ENCODE assay signal across 8 mouse cellular contexts in genomic region chr9:78112770-78113537, GRCm38 (mm10). TPM values are rescaled to one million over a fixed set of nuclear protein-coding genes. Genes with fewer than 3 reads are reported as not detected.
DNase-seq lines count a peak whose midpoint lies in the region; ATAC-seq and TF ChIP-seq lines count a peak whose summit lies in the region.

No protein-coding gene starts in this region.

- peak; percentile 97 for TF ChIP-seq CTCF in bone marrow macrophage, adult 2 months (IDR thresholded peaks at IDR 0.05; ENCODE audit: low read depth, low read length)
- peak; percentile 98 for TF ChIP-seq CTCF in midbrain, postnatal 0 days (IDR thresholded peaks at IDR 0.05)

- H3K27me3 ChIP-seq in embryonic facial prominence, embryonic 15.5 days, result no peaks in the 10 kb centered on the region
- no peaks in the 10 kb centered on the region for H3K27me3 ChIP-seq in kidney, embryonic 14.5 days (ENCODE audit: control insufficient read depth, insufficient read depth, low read length)
- no peaks in the 10 kb centered on the region for H3K27me3 ChIP-seq in limb, embryonic 15.5 days
- H3K27me3 ChIP-seq in midbrain, postnatal 0 days (ENCODE audit: insufficient read depth, low read length), result no peaks in the 10 kb centered on the region

- no peaks in the 10 kb centered on the region for H3K9me3 ChIP-seq in embryonic facial prominence, embryonic 15.5 days (replicated peaks)
- no peaks in the 10 kb centered on the region for H3K9me3 ChIP-seq in kidney, embryonic 14.5 days (ENCODE audit: control insufficient read depth, low read length)
- H3K9me3 ChIP-seq in limb, embryonic 15.5 days, result no peaks in the 10 kb centered on the region
- no peaks in the 10 kb centered on the region for H3K9me3 ChIP-seq in midbrain, postnatal 0 days (ENCODE audit: low read length)

- H3K36me3 ChIP-seq in embryonic facial prominence, embryonic 15.5 days, result peaks cover 5% of the 10 kb centered on the region
- H3K36me3 ChIP-seq in kidney, embryonic 14.5 days (ENCODE audit: control insufficient read depth, insufficient read depth, low read length), result no peaks in the 10 kb centered on the region
- peaks cover 2% of the 10 kb centered on the region; the same call in 1 of the 2 replicates for H3K36me3 ChIP-seq in limb, embryonic 15.5 days
- H3K36me3 ChIP-seq in midbrain, postnatal 0 days (ENCODE audit: insufficient read depth, low read length), result no peaks in the 10 kb centered on the region

- 1% methylated on average over 47 of the region's 47 CpGs for WGBS in embryonic facial prominence, embryonic 15.5 days
- WGBS in kidney, embryonic 14.5 days, result 2% methylated on average over 47 of the region's 47 CpGs
- 2% methylated on average over 47 of the region's 47 CpGs for WGBS in limb, embryonic 15.5 days
- WGBS in midbrain, postnatal 0 days, result 1% methylated on average over 47 of the region's 47 CpGs

- peak overlapping the region; percentile 87 for H3K4me3 ChIP-seq in bone marrow macrophage, adult 2 months (ENCODE audit: insufficient read depth, low read length)
- peak overlapping the region; percentile 89 for H3K4me3 ChIP-seq in embryonic facial prominence, embryonic 15.5 days (replicated peaks)
- peak overlapping the region; percentile 65 for H3K4me3 ChIP-seq in kidney, embryonic 14.5 days (ENCODE audit: low read length)
- H3K4me3 ChIP-seq in limb, embryonic 15.5 days, result peak overlapping the region; percentile 93
- H3K4me3 ChIP-seq in midbrain, postnatal 0 days (ENCODE audit: low read depth, low read length), result peak overlapping the region; percentile 68

- peaks cover 19% of the 10 kb centered on the region for H3K4me1 ChIP-seq in bone marrow macrophage, adult 2 months (ENCODE audit: control insufficient read depth, insufficient read depth, low read length)
- peaks cover 38% of the 10 kb centered on the region for H3K4me1 ChIP-seq in embryonic facial prominence, embryonic 15.5 days
- no peaks in the 10 kb centered on the region; the same call in none of the 2 replicates for H3K4me1 ChIP-seq in kidney, embryonic 14.5 days (ENCODE audit: control insufficient read depth, insufficient read depth, low read length)
- peaks cover 21% of the 10 kb centered on the region for H3K4me1 ChIP-seq in limb, embryonic 15.5 days
- peaks cover 14% of the 10 kb centered on the region for H3K4me1 ChIP-seq in midbrain, postnatal 0 days (ENCODE audit: insufficient read depth, low read length)

- ATAC-seq in embryonic facial prominence, embryonic 15.5 days (ENCODE audit: insufficient number of reproducible peaks, low FRiP score, low TSS enrichment, low read depth), result peak; percentile 81
- peak; percentile 81 for ATAC-seq in kidney, embryonic 14.5 days (ENCODE audit: low FRiP score, low TSS enrichment)
- ATAC-seq in limb, embryonic 15.5 days (ENCODE audit: insufficient number of reproducible peaks, low FRiP score, low TSS enrichment, low read depth), result peak; percentile 68
- ATAC-seq in midbrain, postnatal 0 days (ENCODE audit: low FRiP score), result peak; percentile 77

- peak; percentile 94 for DNase-seq in B cell, adult 2 months
- peak; percentile 94 to 95 for DNase-seq in heart, adult 9 months (ENCODE audit: low spot score in 2 of 2)
- DNase-seq in midbrain, postnatal 0 days (ENCODE audit: low spot score), result peak; percentile 94
- DNase-seq in spleen, postnatal 10 days (ENCODE audit: low spot score in 2 of 2), result peak; percentile 94 to 95

- peak overlapping the region; percentile 60 for H3K4me2 ChIP-seq in embryonic facial prominence, embryonic 15.5 days (replicated peaks)
- peak overlapping the region; percentile 52 for H3K4me2 ChIP-seq in kidney, embryonic 14.5 days (replicated peaks; ENCODE audit: low read depth, low read length)
- peak overlapping the region; percentile 50 for H3K4me2 ChIP-seq in limb, embryonic 15.5 days
- peak overlapping the region; percentile 52 for H3K4me2 ChIP-seq in midbrain, postnatal 0 days (ENCODE audit: low read depth, low read length, poor library complexity, severe bottlenecking)

- peak overlapping the region; percentile 16; the same call in 1 of the 2 replicates for H3K27ac ChIP-seq in bone marrow macrophage, adult 2 months (ENCODE audit: insufficient read depth, low read depth, low read length)
- H3K27ac ChIP-seq in embryonic facial prominence, embryonic 15.5 days (replicated peaks), result peak overlapping the region; percentile 95
- H3K27ac ChIP-seq in kidney, embryonic 14.5 days (ENCODE audit: low read depth, low read length), result peak overlapping the region; percentile 74
- H3K27ac ChIP-seq in limb, embryonic 15.5 days, result peak overlapping the region; percentile 92
- H3K27ac ChIP-seq in midbrain, postnatal 0 days (ENCODE audit: low read depth, low read length), result peak overlapping the region; percentile 91

- TF ChIP-seq POLR2A in bone marrow macrophage, adult 2 months (IDR thresholded peaks at IDR 0.05; ENCODE audit: borderline replicate concordance, low read depth, low read length), result no peak

- H3K9ac ChIP-seq in embryonic facial prominence, embryonic 15.5 days, result peak overlapping the region; percentile 89
- peak overlapping the region; percentile 83 for H3K9ac ChIP-seq in kidney, embryonic 14.5 days (ENCODE audit: low read depth, low read length)
- H3K9ac ChIP-seq in limb, embryonic 15.5 days, result peak overlapping the region; percentile 93
- H3K9ac ChIP-seq in midbrain, postnatal 0 days (replicated peaks; ENCODE audit: low read length, poor library complexity, severe bottlenecking), result peak overlapping the region; percentile 86

RNA-seq across cellular contexts. Expression of gene Ick, which starts 4.0 kb away (rescaled TPM):
- polyA plus RNA-seq in bone marrow macrophage, adult 2 months (2012; ENCODE audit: insufficient read depth, insufficient read length, missing spikeins), result 7.1 and 11.5 TPM in 2 replicates
- 23.9 and 26.3 TPM in 2 replicates for polyA plus RNA-seq in embryonic facial prominence, embryonic 15.5 days (2015; fragmentation: Nextera tagmentation; extraction: Ambion mirVana)
- polyA plus RNA-seq in kidney, embryonic 14.5 days (2014; fragmentation: Nextera tagmentation; extraction: Ambion mirVana), result 19.6 and 29.3 TPM in 2 replicates
- polyA plus RNA-seq in limb, embryonic 15.5 days (2015; fragmentation: Nextera tagmentation; extraction: Ambion mirVana), result 23.5 and 24.0 TPM in 2 replicates
- 52.2 and 56.0 TPM in 2 replicates for total RNA-seq in midbrain, postnatal 0 days (2014; rRNA removed)
- polyA plus RNA-seq in midbrain, postnatal 0 days (2015; fragmentation: Nextera tagmentation; extraction: Ambion mirVana), result 31.3 and 34.6 TPM in 2 replicates

RNA-seq across cellular contexts. Expression of gene Fbxo9, which starts 4.1 kb away (rescaled TPM):
- 22.9 and 36.0 TPM in 2 replicates for polyA plus RNA-seq in bone marrow macrophage, adult 2 months (2012; ENCODE audit: insufficient read depth, insufficient read length, missing spikeins)
- polyA plus RNA-seq in embryonic facial prominence, embryonic 15.5 days (2015; fragmentation: Nextera tagmentation; extraction: Ambion mirVana), result 41.2 and 45.9 TPM in 2 replicates
- polyA plus RNA-seq in kidney, embryonic 14.5 days (2014; fragmentation: Nextera tagmentation; extraction: Ambion mirVana), result 34.6 and 43.9 TPM in 2 replicates
- 37.6 and 41.2 TPM in 2 replicates for polyA plus RNA-seq in limb, embryonic 15.5 days (2015; fragmentation: Nextera tagmentation; extraction: Ambion mirVana)
- total RNA-seq in midbrain, postnatal 0 days (2014; rRNA removed), result 94.6 and 115 TPM in 2 replicates
- polyA plus RNA-seq in midbrain, postnatal 0 days (2015; fragmentation: Nextera tagmentation; extraction: Ambion mirVana), result 84.8 and 89.9 TPM in 2 replicates

Comparison
In these comparisons a context has a peak if more than half of its experiments do, and no peak if none do; other contexts are left out.
1. Peak in every context shown above with its lines: DNase-seq, ATAC-seq, H3K4me3 ChIP-seq and H3K27ac ChIP-seq.
2. H3K27ac ChIP-seq: peak in every context shown above with its lines; median percentile 95 in embryonic facial prominence, embryonic 15.5 days; 92 in limb, embryonic 15.5 days; 91 in midbrain, postnatal 0 days; 74 in kidney, embryonic 14.5 days; 16 in bone marrow macrophage, adult 2 months.